Mouse (Mus musculus): ENCODE results near the gene CN725425.

CN725425 gene

GRCm38 (mm10) chr15:91206518-91206917, 7.2 kb downstream of the CN725425 start:
- CTCF ChIA-PET, result no interaction called here

GRCm38 (mm10) chr15:91237294-91237693, 38.0 kb downstream of the CN725425 start:
- CTCF ChIA-PET, result no interaction called here

GRCm38 (mm10) chr15:91240683-91241335, 41.5 kb downstream of the CN725425 start:
- CTCF ChIA-PET, result no interaction called here

- CTCF ChIA-PET, result no interaction called here
Measured at GRCm38 (mm10) chr15:91250815-91251214, 51.5 kb downstream of the CN725425 start.

- CTCF ChIA-PET, result no interaction called here
Measured at GRCm38 (mm10) chr15:91251544-91252408, 52.5 kb downstream of the CN725425 start.

- CTCF ChIA-PET, result no interaction called here
Measured at GRCm38 (mm10) chr15:91252956-91253355, 53.7 kb downstream of the CN725425 start.

- CTCF ChIA-PET, result no interaction called here
Measured at GRCm38 (mm10) chr15:91255308-91255707, 56.0 kb downstream of the CN725425 start.

- CTCF ChIA-PET, result no interaction called here
Measured at GRCm38 (mm10) chr15:91257140-91257539, 57.8 kb downstream of the CN725425 start.

GRCm38 (mm10) chr15:91260578-91260977, 61.3 kb downstream of the CN725425 start:
- CTCF ChIA-PET, result no interaction called here

- CTCF ChIA-PET, result no interaction called here
Measured at GRCm38 (mm10) chr15:91263926-91264325, 64.6 kb downstream of the CN725425 start.

- CTCF ChIA-PET, result no interaction called here
Measured at GRCm38 (mm10) chr15:91268532-91268931, 69.2 kb downstream of the CN725425 start.

GRCm38 (mm10) chr15:91275961-91276360, 76.7 kb downstream of the CN725425 start:
- CTCF ChIA-PET, result no interaction called here

- CTCF ChIA-PET, result no interaction called here
Measured at GRCm38 (mm10) chr15:91279571-91279970, 80.3 kb downstream of the CN725425 start.

GRCm38 (mm10) chr15:91281521-91281920, 82.2 kb downstream of the CN725425 start:
- CTCF ChIA-PET, result no interaction called here

- CTCF ChIA-PET, result no interaction called here
Measured at GRCm38 (mm10) chr15:91282822-91283221, 83.5 kb downstream of the CN725425 start.

GRCm38 (mm10) chr15:91283418-91283817, 84.1 kb downstream of the CN725425 start:
- CTCF ChIA-PET, result no interaction called here

- CTCF ChIA-PET, result no interaction called here
Measured at GRCm38 (mm10) chr15:91299319-91299835, 100.1 kb downstream of the CN725425 start.

GRCm38 (mm10) chr15:91301366-91301765, 102.1 kb downstream of the CN725425 start:
- CTCF ChIA-PET, result no interaction called here

GRCm38 (mm10) chr15:91304296-91304852, 105.1 kb downstream of the CN725425 start:
- CTCF ChIA-PET, result no interaction called here
